Mouse (Mus musculus): ENCODE data around the gene Gemin6. TPM values are rescaled to one million over a fixed set of nuclear protein-coding genes. Genes with fewer than 3 reads are reported as not detected.

Gene Gemin6
- total and polyA plus RNA-seq, 2 experiments, result 2.3 to 4.9 TPM

GRCm38 (mm10) chr17:80179959-80180358, 44.3 kb upstream of the Gemin6 start:
- Histone ChIP-seq H3K4me3 (ENCODE audit: insufficient read depth, low read depth, low read length) (no peak overlapping the region; the same call in 1 of the 2 replicates), H3K9ac (ENCODE audit: low read depth, low read length) (no peak overlapping the region), H3K27me3 (ENCODE audit: control insufficient read depth, insufficient read depth, low read length) (no peaks in the 10 kb centered on the region), H3K4me1 (ENCODE audit: control insufficient read depth, insufficient read depth, low read length) (no peaks in the 10 kb centered on the region), H3K36me3 (ENCODE audit: control insufficient read depth, insufficient read depth, low read length) (peaks cover 16% of the 10 kb centered on the region; the same call in 1 of the 2 replicates), H3K79me2 (ENCODE audit: control insufficient read depth, insufficient read depth, low read length) (no peaks in the 10 kb centered on the region), H3K27ac (replicated peaks; ENCODE audit: insufficient read depth, low read depth, low read length) (no peak overlapping the region)
- peak; percentile 70 for DNase-seq (ENCODE audit: extremely low read depth, low read depth, low spot score)
- no peak for TF ChIP-seq POLR2A (IDR thresholded peaks at IDR 0.05; ENCODE audit: extremely low read depth, insufficient read depth, low read length)
- TF ChIP-seq CTCF (IDR thresholded peaks at IDR 0.05; ENCODE audit: low read depth, low read length), result peak; percentile 97
- 4% methylated on average over 6 of the region's 6 CpGs for WGBS

- H3K36me3 ChIP-seq (ENCODE audit: control insufficient read depth, insufficient read depth, low read length), result peaks cover 16% of the 10 kb centered on the region; the same call in 1 of the 2 replicates
- H3K27me3 ChIP-seq (ENCODE audit: control insufficient read depth, insufficient read depth, low read length), result no peaks in the 10 kb centered on the region
- no peak overlapping the region for H3K27ac ChIP-seq (replicated peaks; ENCODE audit: insufficient read depth, low read depth, low read length)
- H3K4me1 ChIP-seq (ENCODE audit: control insufficient read depth, insufficient read depth, low read length), result no peaks in the 10 kb centered on the region
- no peak overlapping the region for H3K4me3 ChIP-seq (ENCODE audit: insufficient read depth, low read depth, low read length)
- H3K9ac ChIP-seq (ENCODE audit: low read depth, low read length), result no peak overlapping the region
- TF ChIP-seq POLR2A (IDR thresholded peaks at IDR 0.05; ENCODE audit: extremely low read depth, insufficient read depth, low read length) (no peak), CTCF (IDR thresholded peaks at IDR 0.05; ENCODE audit: low read depth, low read length) (no peak)
- no peaks in the 10 kb centered on the region for H3K79me2 ChIP-seq (ENCODE audit: control insufficient read depth, insufficient read depth, low read length)
- no peak for DNase-seq (ENCODE audit: extremely low read depth, low read depth, low spot score)
Observed at GRCm38 (mm10) chr17:80180468-80180867, 43.8 kb upstream of the Gemin6 start.

GRCm38 (mm10) chr17:80183615-80184014, 40.6 kb upstream of the Gemin6 start:
- WGBS, result 89% methylated on average over 10 of the region's 10 CpGs
- Histone ChIP-seq H3K4me3 (ENCODE audit: insufficient read depth, low read depth, low read length) (no peak overlapping the region), H3K9ac (ENCODE audit: low read depth, low read length) (no peak overlapping the region), H3K27ac (replicated peaks; ENCODE audit: insufficient read depth, low read depth, low read length) (no peak overlapping the region), H3K79me2 (ENCODE audit: control insufficient read depth, insufficient read depth, low read length) (no peaks in the 10 kb centered on the region), H3K4me1 (ENCODE audit: control insufficient read depth, insufficient read depth, low read length) (no peaks in the 10 kb centered on the region), H3K36me3 (ENCODE audit: control insufficient read depth, insufficient read depth, low read length) (peaks cover 16% of the 10 kb centered on the region; the same call in 1 of the 2 replicates), H3K27me3 (ENCODE audit: control insufficient read depth, insufficient read depth, low read length) (no peaks in the 10 kb centered on the region)
- TF ChIP-seq CTCF (IDR thresholded peaks at IDR 0.05; ENCODE audit: low read depth, low read length) (no peak), POLR2A (IDR thresholded peaks at IDR 0.05; ENCODE audit: extremely low read depth, insufficient read depth, low read length) (no peak)
- no peak for DNase-seq (ENCODE audit: extremely low read depth, low read depth, low spot score)

- Histone ChIP-seq H3K4me3 (ENCODE audit: insufficient read depth, low read depth, low read length) (no peak overlapping the region), H3K4me1 (ENCODE audit: control insufficient read depth, insufficient read depth, low read length) (no peaks in the 10 kb centered on the region), H3K9ac (ENCODE audit: low read depth, low read length) (no peak overlapping the region), H3K27me3 (ENCODE audit: control insufficient read depth, insufficient read depth, low read length) (no peaks in the 10 kb centered on the region), H3K27ac (replicated peaks; ENCODE audit: insufficient read depth, low read depth, low read length) (no peak overlapping the region), H3K79me2 (ENCODE audit: control insufficient read depth, insufficient read depth, low read length) (no peaks in the 10 kb centered on the region), H3K36me3 (ENCODE audit: control insufficient read depth, insufficient read depth, low read length) (no peaks in the 10 kb centered on the region)
- TF ChIP-seq POLR2A (IDR thresholded peaks at IDR 0.05; ENCODE audit: extremely low read depth, insufficient read depth, low read length) (no peak), CTCF (IDR thresholded peaks at IDR 0.05; ENCODE audit: low read depth, low read length) (peak; percentile 43)
- DNase-seq (ENCODE audit: extremely low read depth, low read depth, low spot score), result peak; percentile 45
- WGBS, result 50% methylated on average over 5 of the region's 5 CpGs
Observed at GRCm38 (mm10) chr17:80193075-80193474, 31.2 kb upstream of the Gemin6 start.

GRCm38 (mm10) chr17:80199160-80199778, 25.0 kb upstream of the Gemin6 start:
- 92% methylated on average over 3 of the region's 3 CpGs for WGBS
- Histone ChIP-seq H3K36me3 (ENCODE audit: control insufficient read depth, insufficient read depth, low read length) (peaks cover 39% of the 10 kb centered on the region), H3K27me3 (ENCODE audit: control insufficient read depth, insufficient read depth, low read length) (no peaks in the 10 kb centered on the region), H3K4me3 (ENCODE audit: insufficient read depth, low read depth, low read length) (no peak overlapping the region), H3K79me2 (ENCODE audit: control insufficient read depth, insufficient read depth, low read length) (no peaks in the 10 kb centered on the region; the same call in 1 of the 2 replicates), H3K9ac (ENCODE audit: low read depth, low read length) (no peak overlapping the region), H3K4me1 (ENCODE audit: control insufficient read depth, insufficient read depth, low read length) (no peaks in the 10 kb centered on the region), H3K27ac (replicated peaks; ENCODE audit: insufficient read depth, low read depth, low read length) (no peak overlapping the region; the same call in 1 of the 2 replicates)
- TF ChIP-seq POLR2A (IDR thresholded peaks at IDR 0.05; ENCODE audit: extremely low read depth, insufficient read depth, low read length) (no peak), CTCF (IDR thresholded peaks at IDR 0.05; ENCODE audit: low read depth, low read length) (no peak)
- no peak for DNase-seq (ENCODE audit: extremely low read depth, low read depth, low spot score)

GRCm38 (mm10) chr17:80205657-80206056, 18.6 kb upstream of the Gemin6 start:
- Histone ChIP-seq H3K27ac (replicated peaks; ENCODE audit: insufficient read depth, low read depth, low read length) (no peak overlapping the region), H3K27me3 (ENCODE audit: control insufficient read depth, insufficient read depth, low read length) (no peaks in the 10 kb centered on the region), H3K4me3 (ENCODE audit: insufficient read depth, low read depth, low read length) (peak overlapping the region; percentile 94; the same call in 1 of the 2 replicates), H3K36me3 (ENCODE audit: control insufficient read depth, insufficient read depth, low read length) (peaks cover 37% of the 10 kb centered on the region), H3K79me2 (ENCODE audit: control insufficient read depth, insufficient read depth, low read length) (peaks cover 6% of the 10 kb centered on the region; the same call in 1 of the 2 replicates), H3K9ac (ENCODE audit: low read depth, low read length) (no peak overlapping the region; the same call in 1 of the 2 replicates), H3K4me1 (ENCODE audit: control insufficient read depth, insufficient read depth, low read length) (peaks cover 4% of the 10 kb centered on the region; the same call in 1 of the 2 replicates)
- WGBS, result 16% methylated on average over 5 of the region's 5 CpGs
- TF ChIP-seq CTCF (IDR thresholded peaks at IDR 0.05; ENCODE audit: low read depth, low read length) (no peak), POLR2A (IDR thresholded peaks at IDR 0.05; ENCODE audit: extremely low read depth, insufficient read depth, low read length) (no peak)
- DNase-seq (ENCODE audit: extremely low read depth, low read depth, low spot score), result no peak
